Mouse (Mus musculus): Measurements from ENCODE around the gene Gzme. TPM values are rescaled to one million over a fixed set of nuclear protein-coding genes. Genes with fewer than 3 reads are reported as not detected.

Gene Gzme
- not detected for polyA plus RNA-seq (2014; fragmentation: Illumina TruSeq; extraction: RNeasy Lipid Tissue Mini Kit (QIAGEN cat#74804); ENCODE audit: low read depth, low replicate concordance)

GRCm38 (mm10) chr14:56120525-56120924, at the start of gene Gzme:
Gzme (minus strand) TSS chr14:56120625.

GRCm38 (mm10) chr14:56159479-56159878, 39.1 kb upstream of the Gzme start, which contains the start of gene Gzmg:
Gzmg (minus strand) TSS chr14:56159579.

GRCm38 (mm10) chr14:56132508-56132907, 12.1 kb upstream of the Gzme start, which contains the start of gene Gzmd:
Gzmd (minus strand) TSS chr14:56132608.

GRCm38 (mm10) chr14:56102386-56102785, 18.0 kb downstream of the Gzme start, which contains the start of gene Ctsg:
Ctsg (minus strand) TSS chr14:56102574.

GRCm38 (mm10) chr14:56085167-56085566, 35.3 kb downstream of the Gzme start, which contains the start of gene Mcpt8:
Mcpt8 (minus strand) TSS chr14:56085273.

Other genes with a start within 250 kb of the Gzme start
- 0.19 TPM for gene Cbln3, start 236.2 kb downstream of the Gzme start, polyA plus RNA-seq (2014; fragmentation: Illumina TruSeq; extraction: RNeasy Lipid Tissue Mini Kit (QIAGEN cat#74804); ENCODE audit: low read depth, low replicate concordance)
- 16.9 TPM for gene Khnyn, start 235.7 kb downstream of the Gzme start, polyA plus RNA-seq (2014; fragmentation: Illumina TruSeq; extraction: RNeasy Lipid Tissue Mini Kit (QIAGEN cat#74804); ENCODE audit: low read depth, low replicate concordance)
- 6.6 TPM for gene Sdr39u1, start 220.3 kb downstream of the Gzme start, polyA plus RNA-seq (2014; fragmentation: Illumina TruSeq; extraction: RNeasy Lipid Tissue Mini Kit (QIAGEN cat#74804); ENCODE audit: low read depth, low replicate concordance)
- not detected for gene Cma1, start 175.9 kb downstream of the Gzme start, polyA plus RNA-seq (2014; fragmentation: Illumina TruSeq; extraction: RNeasy Lipid Tissue Mini Kit (QIAGEN cat#74804); ENCODE audit: low read depth, low replicate concordance)
- gene Cma2, start 169.6 kb downstream of the Gzme start, polyA plus RNA-seq (2014; fragmentation: Illumina TruSeq; extraction: RNeasy Lipid Tissue Mini Kit (QIAGEN cat#74804); ENCODE audit: low read depth, low replicate concordance): not detected
- not detected for gene Mcpt1, start 102.7 kb downstream of the Gzme start, polyA plus RNA-seq (2014; fragmentation: Illumina TruSeq; extraction: RNeasy Lipid Tissue Mini Kit (QIAGEN cat#74804); ENCODE audit: low read depth, low replicate concordance)
- not detected for gene Mcpt9, start 90.1 kb downstream of the Gzme start, polyA plus RNA-seq (2014; fragmentation: Illumina TruSeq; extraction: RNeasy Lipid Tissue Mini Kit (QIAGEN cat#74804); ENCODE audit: low read depth, low replicate concordance)
- gene Mcpt2, start 78.6 kb downstream of the Gzme start, polyA plus RNA-seq (2014; fragmentation: Illumina TruSeq; extraction: RNeasy Lipid Tissue Mini Kit (QIAGEN cat#74804); ENCODE audit: low read depth, low replicate concordance): not detected
- not detected for gene Mcpt4, start 58.3 kb downstream of the Gzme start, polyA plus RNA-seq (2014; fragmentation: Illumina TruSeq; extraction: RNeasy Lipid Tissue Mini Kit (QIAGEN cat#74804); ENCODE audit: low read depth, low replicate concordance)
- gene Mcpt8, start 35.4 kb downstream of the Gzme start, polyA plus RNA-seq (2014; fragmentation: Illumina TruSeq; extraction: RNeasy Lipid Tissue Mini Kit (QIAGEN cat#74804); ENCODE audit: low read depth, low replicate concordance): not detected
- gene Ctsg, start 18.1 kb downstream of the Gzme start, polyA plus RNA-seq (2014; fragmentation: Illumina TruSeq; extraction: RNeasy Lipid Tissue Mini Kit (QIAGEN cat#74804); ENCODE audit: low read depth, low replicate concordance): not detected
- gene Gzmd, start 12.0 kb upstream of the Gzme start, polyA plus RNA-seq (2014; fragmentation: Illumina TruSeq; extraction: RNeasy Lipid Tissue Mini Kit (QIAGEN cat#74804); ENCODE audit: low read depth, low replicate concordance): not detected
- gene Gzmg, start 39.0 kb upstream of the Gzme start, polyA plus RNA-seq (2014; fragmentation: Illumina TruSeq; extraction: RNeasy Lipid Tissue Mini Kit (QIAGEN cat#74804); ENCODE audit: low read depth, low replicate concordance): not detected
- not detected for gene Gzmn, start 54.0 kb upstream of the Gzme start, polyA plus RNA-seq (2014; fragmentation: Illumina TruSeq; extraction: RNeasy Lipid Tissue Mini Kit (QIAGEN cat#74804); ENCODE audit: low read depth, low replicate concordance)
- gene Gzmf, start 90.8 kb upstream of the Gzme start, polyA plus RNA-seq (2014; fragmentation: Illumina TruSeq; extraction: RNeasy Lipid Tissue Mini Kit (QIAGEN cat#74804); ENCODE audit: low read depth, low replicate concordance): not detected
- gene Gzmc, start 114.0 kb upstream of the Gzme start, polyA plus RNA-seq (2014; fragmentation: Illumina TruSeq; extraction: RNeasy Lipid Tissue Mini Kit (QIAGEN cat#74804); ENCODE audit: low read depth, low replicate concordance): not detected
- 1.1 TPM for gene Gzmb, start 141.6 kb upstream of the Gzme start, polyA plus RNA-seq (2014; fragmentation: Illumina TruSeq; extraction: RNeasy Lipid Tissue Mini Kit (QIAGEN cat#74804); ENCODE audit: low read depth, low replicate concordance)
- gene Atp12a, start 244.4 kb upstream of the Gzme start, polyA plus RNA-seq (2014; fragmentation: Illumina TruSeq; extraction: RNeasy Lipid Tissue Mini Kit (QIAGEN cat#74804); ENCODE audit: low read depth, low replicate concordance): not detected